Mouse (Mus musculus) embryonic fibroblast, embryonic 13.5 days (primary cell): ENCODE measurements at regions not wholly inside any gene's neighbourhood (a gene's known extent, or its start where the extent isn't known, plus 50 kb on each side); places are given as distances from the start of the nearest gene placed in this dataset.

Experiments used
- CTCF ChIP-seq: IDR thresholded peaks from 2 replicates; pipeline ENCODE4 v1.5.1; 2011; ENCODE audit warnings: mild to moderate bottlenecking, control low read depth, low read length, moderate library complexity, borderline replicate concordance; ENCODE audit not compliant: insufficient read depth
- POLR2A ChIP-seq: IDR thresholded peaks from 2 replicates; pipeline ENCODE4 v1.6.1; 2011; ENCODE audit warnings: low read depth, mild to moderate bottlenecking, control low read depth, low read length, moderate library complexity

DNA sequence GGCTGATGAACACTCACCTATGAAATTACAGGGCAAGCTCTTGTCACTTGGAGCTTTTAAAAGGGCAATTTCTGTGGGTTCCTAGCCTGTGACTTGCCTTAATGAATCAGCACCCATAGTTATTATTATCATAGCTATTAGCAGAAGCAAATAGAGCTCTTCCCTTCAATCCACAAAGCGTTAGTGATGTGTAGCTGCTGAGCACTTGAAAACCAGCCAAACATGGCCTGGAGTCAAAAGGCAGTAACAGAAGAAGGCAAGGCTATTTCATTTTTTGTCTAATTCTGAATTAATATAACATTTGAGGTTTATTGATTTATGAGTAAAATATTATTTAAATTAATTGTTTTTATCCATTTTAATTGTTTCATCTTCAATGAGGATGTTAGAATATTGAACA is 105.3 kb upstream of the Csl start:
- TF ChIP-seq CTCF (no peak), POLR2A (no peak)
